Mouse (Mus musculus) stomach, postnatal 0 days (tissue): ENCODE results near the gene Lama4.

Source experiments
- CTCF ChIP-seq: IDR thresholded peaks from 2 replicates; pipeline ENCODE4 v1.5.1; 2016; ENCODE audit warnings: antibody characterized with exemption, low read depth, mild to moderate bottlenecking, moderate library complexity
- EP300 ChIP-seq: optimal IDR thresholded peaks from 2 replicates; pipeline ENCODE3; 2016; ENCODE audit warnings: antibody characterized with exemption

DNA sequence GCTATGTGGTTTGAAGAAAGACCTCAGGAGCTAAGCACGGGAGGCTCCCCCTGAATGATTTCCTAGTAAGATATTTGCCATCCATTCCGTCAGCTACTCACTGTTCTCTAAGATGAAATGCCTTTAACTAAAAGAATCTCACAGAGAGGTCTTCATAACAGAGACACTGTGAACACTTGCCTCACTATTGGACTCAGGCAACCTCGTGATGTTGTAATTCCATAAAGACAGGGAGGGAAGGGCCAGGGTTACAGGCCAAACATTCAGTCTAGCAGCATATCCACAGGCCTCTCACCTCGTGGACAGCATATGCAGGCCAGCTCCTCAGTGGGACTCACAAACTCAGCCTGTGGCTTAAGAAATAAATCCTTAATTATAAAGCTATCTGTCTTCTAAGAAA lies 52.7 kb downstream of the Lama4 start:
- TF ChIP-seq EP300 (no peak), CTCF (no peak)
